Mouse (Mus musculus): ENCODE measurements around the gene Arl5b. TPM values are rescaled to one million over a fixed set of nuclear protein-coding genes. Genes with fewer than 3 reads are reported as not detected.

The Arl5b gene
- 114 to 168 TPM (median 133 TPM) in 4 replicates for total RNA-seq (2023; ENCODE audit: inconsistent age)

GRCm38 (mm10) chr2:15049117-15049873, at the start of gene Arl5b:
Gene Arl5b, plus strand, starts transcription at chr2:15049395.

GRCm38 (mm10) chr2:15054945-15055637, 5.9 kb downstream of the Arl5b start, which contains the start of gene Nsun6:
Gene Nsun6, minus strand, starts transcription at chr2:15055069.

Other genes starting within 250 kb of the Arl5b start
- 25.0 to 27.5 TPM (median 26.5 TPM) in 4 replicates for gene Nsun6, start 5.7 kb downstream of the Arl5b start, total RNA-seq (2023; ENCODE audit: inconsistent age)